Mouse (Mus musculus) lung, adult 2 months (tissue): Measurements from ENCODE around the gene Cd300lf.
A peak's percentile ranks its signal among the peaks of the same experiment; 100 is the strongest.

ENCODE experiments used
- CTCF ChIP-seq: fragments of 200-500 bp; IDR thresholded peaks from 2 replicates; pipeline ENCODE4 v1.5.1; 2011; ENCODE audit warnings: mild to moderate bottlenecking, low read length, control low read depth; ENCODE audit not compliant: insufficient read depth
- POLR2A ChIP-seq: fragments of 200-500 bp; IDR thresholded peaks from 2 replicates; pipeline ENCODE4 v1.6.1; 2011; ENCODE audit warnings: low read depth, mild to moderate bottlenecking, control low read depth, low read length, borderline replicate concordance; ENCODE audit errors: extremely low read depth

DNA sequence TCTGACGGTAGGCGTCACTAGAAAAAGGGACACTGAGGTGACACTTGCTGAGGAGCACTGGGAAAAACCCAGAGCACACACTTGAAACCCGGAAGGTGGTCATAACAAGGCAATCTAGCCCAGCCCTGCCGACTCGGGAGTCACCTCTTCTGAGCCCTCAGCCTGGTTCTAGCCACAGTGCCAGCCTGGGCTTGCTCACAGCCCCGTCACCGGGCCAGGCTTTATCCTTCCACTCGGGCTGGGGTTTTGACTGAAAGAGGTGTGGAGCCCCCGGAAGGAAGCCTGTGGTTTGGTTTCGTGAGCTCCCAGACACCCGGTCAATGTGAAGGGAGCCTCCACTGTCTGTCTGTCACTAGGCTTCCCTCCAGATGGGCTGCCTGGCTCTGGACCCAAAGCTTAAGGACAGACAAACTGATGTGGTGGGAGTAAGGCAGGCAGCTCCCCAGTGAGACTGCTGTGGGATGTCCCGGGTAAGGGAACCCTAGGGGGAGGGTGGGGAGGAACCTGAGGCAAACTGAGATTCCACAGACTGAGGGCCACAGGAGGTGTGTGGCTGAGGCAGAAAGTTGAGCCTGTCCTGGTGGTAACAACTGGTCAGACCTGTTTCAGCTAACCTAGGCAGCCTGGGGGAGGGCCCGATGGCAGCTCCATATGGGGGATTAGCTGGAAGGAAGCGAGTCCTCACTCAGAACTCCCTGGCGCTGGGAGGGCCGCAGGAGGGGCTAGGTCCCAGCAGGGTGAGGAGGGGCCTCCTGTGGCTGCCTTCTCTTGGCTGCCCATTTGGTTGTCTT, 40.0 kb upstream of the Cd300lf start:
- TF ChIP-seq POLR2A (peak; percentile 11; the same call in 1 of the 2 replicates), CTCF (no peak)
